Mouse (Mus musculus) fibroblast of lung, adult 2 months (primary cell): ENCODE measurements at regions not wholly inside any gene's neighbourhood (a gene's known extent, or its start where the extent isn't known, plus 50 kb on each side); places are given as distances from the start of the nearest gene placed in this dataset.
A peak's percentile ranks its signal among the peaks of the same experiment; 100 is the strongest.

ENCODE experiments used
- DNase-seq: peaks from one replicate; pipeline ENCODE4 v3.0.0-alpha.2; 2011; ENCODE audit warnings: low read depth

GRCm38 (mm10) chr2:128491217-128491877 is 99.7 kb upstream of the Spdye4c start:
- no peak for DNase-seq

GRCm38 (mm10) chr2:128493871-128494270 is 97.1 kb upstream of the Spdye4c start:
- no peak for DNase-seq

- no peak for DNase-seq
Measured at GRCm38 (mm10) chr2:128497891-128498290, 93.1 kb upstream of the Spdye4c start.

- DNase-seq: no peak
Measured at GRCm38 (mm10) chr2:128498611-128499010, 92.4 kb upstream of the Spdye4c start.

GRCm38 (mm10) chr2:128499575-128500184 is 91.3 kb upstream of the Spdye4c start:
- no peak for DNase-seq

- no peak for DNase-seq
Measured at GRCm38 (mm10) chr2:128502676-128503075, 88.3 kb upstream of the Spdye4c start.

- peak; percentile 87 for DNase-seq
Measured at GRCm38 (mm10) chr2:128503136-128503935, 87.7 kb upstream of the Spdye4c start.

- DNase-seq: peak; percentile 25
Measured at GRCm38 (mm10) chr2:128507591-128508243, 83.3 kb upstream of the Spdye4c start.

- DNase-seq: no peak
Measured at GRCm38 (mm10) chr2:128508244-128508605, 82.8 kb upstream of the Spdye4c start.

- DNase-seq: no peak
Measured at GRCm38 (mm10) chr2:128511291-128511690, 79.7 kb upstream of the Spdye4c start.

- no peak for DNase-seq
Measured at GRCm38 (mm10) chr2:128512852-128513251, 78.2 kb upstream of the Spdye4c start.

GRCm38 (mm10) chr2:128514463-128515290 is 76.3 kb upstream of the Spdye4c start:
- no peak for DNase-seq

GRCm38 (mm10) chr2:128515701-128516100 is 75.3 kb upstream of the Spdye4c start:
- DNase-seq: no peak

- DNase-seq: no peak
Measured at GRCm38 (mm10) chr2:128516694-128517093, 74.3 kb upstream of the Spdye4c start.

- no peak for DNase-seq
Measured at GRCm38 (mm10) chr2:128518142-128518541, 72.9 kb upstream of the Spdye4c start.

- DNase-seq: no peak
Measured at GRCm38 (mm10) chr2:128521701-128522443, 69.1 kb upstream of the Spdye4c start.

- DNase-seq: peak; percentile 75
Measured at GRCm38 (mm10) chr2:128523425-128524108, 67.4 kb upstream of the Spdye4c start.

- DNase-seq: no peak
Measured at GRCm38 (mm10) chr2:128526100-128526499, 64.9 kb upstream of the Spdye4c start.

GRCm38 (mm10) chr2:128526883-128527344 is 64.1 kb upstream of the Spdye4c start:
- DNase-seq: no peak

- no peak for DNase-seq
Measured at GRCm38 (mm10) chr2:128536294-128536693, 54.7 kb upstream of the Spdye4c start.
